Mouse (Mus musculus) MEL (cell line): ENCODE data around the gene Rnf169.

Source experiments
- BHLHE40 ChIP-seq: IDR thresholded peaks from 2 replicates; pipeline ENCODE4 v1.6.1; 2012; ENCODE audit warnings: low read depth, mild to moderate bottlenecking, inconsistent platforms, low read length, improper control_type of control experiment, borderline replicate concordance
- CHD2 ChIP-seq: IDR thresholded peaks from 2 replicates; pipeline ENCODE4 v1.6.1; 2011; ENCODE audit warnings: low read length, improper control_type of control experiment
- CTCF ChIP-seq, 3 experiments: IDR thresholded peaks in 2 of 3; conservative IDR thresholded peaks in 1 of 3; 2 replicates each; pipeline ENCODE4 v1.5.1; 2011 to 2012; ENCODE audit warnings: low read length in 3 of 3, low read depth in 2 of 3, mild to moderate bottlenecking in 2 of 3, improper control_type of control experiment in 1 of 3, inconsistent platforms in 1 of 3, mixed read lengths in 1 of 3, moderate library complexity in 1 of 3; ENCODE audit not compliant: control insufficient read depth in 1 of 3, insufficient read depth in 1 of 3, poor library complexity in 1 of 3, severe bottlenecking in 1 of 3
- ELF1 ChIP-seq: IDR thresholded peaks from 2 replicates; pipeline ENCODE4 v1.6.1; 2014; ENCODE audit warnings: low read depth, mild to moderate bottlenecking, inconsistent platforms, low read length, improper control_type of control experiment, moderate library complexity
- EP300 ChIP-seq, 2 experiments: IDR thresholded peaks; 2 replicates each; pipeline ENCODE4 v1.6.1; 2011; ENCODE audit warnings: improper control_type of control experiment in 2 of 2, low read length in 2 of 2, low read depth in 1 of 2, mild to moderate bottlenecking in 1 of 2
- GABPA ChIP-seq: IDR thresholded peaks from 2 replicates; pipeline ENCODE4 v1.6.1; 2012; ENCODE audit warnings: low read depth, mild to moderate bottlenecking, inconsistent platforms, low read length, improper control_type of control experiment, moderate library complexity
- GATA1 ChIP-seq: IDR thresholded peaks from 2 replicates; pipeline ENCODE4 v1.6.1; 2011; ENCODE audit warnings: low read depth, low read length, improper control_type of control experiment
- MYB ChIP-seq: IDR thresholded peaks from 2 replicates; pipeline ENCODE4 v1.6.1; 2011; ENCODE audit warnings: mild to moderate bottlenecking, low read depth, low read length, improper control_type of control experiment
- POLR2A ChIP-seq, 2 experiments: IDR thresholded peaks; 2 replicates each; pipeline ENCODE4 v1.6.1; 2011 to 2012; ENCODE audit warnings: low read length in 2 of 2, mild to moderate bottlenecking in 2 of 2, control low read depth in 1 of 2, improper control_type of control experiment in 1 of 2, low read depth in 1 of 2, moderate library complexity in 1 of 2; ENCODE audit not compliant: control insufficient read depth in 1 of 2, insufficient read depth in 1 of 2, poor library complexity in 1 of 2
- RCOR1 ChIP-seq: IDR thresholded peaks from 2 replicates; pipeline ENCODE4 v1.6.1; 2012; ENCODE audit warnings: low read depth, mild to moderate bottlenecking, inconsistent platforms, low read length, improper control_type of control experiment
- SIN3A ChIP-seq: IDR thresholded peaks from 2 replicates; pipeline ENCODE4 v1.6.1; 2012; ENCODE audit warnings: low read length, improper control_type of control experiment, inconsistent platforms
- TCF12 ChIP-seq: IDR thresholded peaks from 2 replicates; pipeline ENCODE4 v1.6.1; 2014; ENCODE audit warnings: low read depth, mild to moderate bottlenecking, inconsistent platforms, low read length, improper control_type of control experiment, moderate library complexity
- USF1 ChIP-seq: IDR thresholded peaks from 2 replicates; pipeline ENCODE4 v1.6.1; 2014; ENCODE audit warnings: low read depth, mild to moderate bottlenecking, inconsistent platforms, low read length, improper control_type of control experiment, moderate library complexity

DNA sequence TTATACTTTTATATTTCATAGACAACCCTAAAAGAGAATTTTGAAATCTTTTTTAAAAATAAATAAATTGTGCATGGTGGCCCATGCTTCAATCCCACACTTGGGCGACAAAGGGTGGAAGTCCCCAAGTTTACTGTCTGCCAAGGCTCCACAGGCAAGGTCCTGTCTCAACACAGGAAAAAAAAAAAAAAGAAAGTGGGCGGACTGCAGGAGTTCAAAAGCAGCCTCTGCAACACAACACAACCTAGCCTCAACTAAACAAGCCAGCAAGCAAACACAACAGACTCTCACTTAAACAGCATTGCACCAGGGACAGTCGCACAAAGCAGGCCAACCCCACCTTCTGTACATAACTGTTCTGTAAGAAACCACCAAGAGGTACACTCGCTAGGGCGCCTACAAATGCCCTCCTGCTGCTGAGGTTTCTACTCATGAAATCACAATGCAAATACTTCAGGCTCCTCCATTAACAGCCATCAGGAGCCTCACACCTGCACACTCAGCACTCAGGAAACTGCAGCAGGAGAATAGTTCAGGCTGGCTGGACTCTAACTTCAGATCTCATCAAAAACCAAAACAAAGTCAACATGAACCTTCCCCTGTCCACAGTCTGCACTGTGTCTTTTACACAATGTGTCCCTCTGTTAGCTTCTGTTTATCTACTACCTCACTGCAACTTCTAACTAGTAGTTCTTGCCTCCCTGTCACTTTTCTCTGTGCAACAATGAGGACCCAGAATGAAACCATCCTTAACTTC is 4.3 kb downstream of the Rnf169 start:
- TF ChIP-seq GATA1 (no peak), CHD2 (no peak), RCOR1 (no peak), CTCF (IDR thresholded peaks at IDR 0.05 in 2 of 3, conservative IDR thresholded peaks at IDR 0.05 in 1 of 3; ENCODE audit: control insufficient read depth in 1 of 3, insufficient read depth in 1 of 3, low read depth in 2 of 3, low read length in 3 of 3, poor library complexity in 1 of 3, severe bottlenecking in 1 of 3) (no peak), EP300 (IDR thresholded peaks at IDR 0.05; ENCODE audit: low read depth in 1 of 2, low read length in 2 of 2) (no peak), BHLHE40 (no peak), MYB (no peak), ELF1 (no peak), TCF12 (no peak), GABPA (no peak), USF1 (no peak), POLR2A (IDR thresholded peaks at IDR 0.05; ENCODE audit: control insufficient read depth in 1 of 2, insufficient read depth in 1 of 2, low read depth in 1 of 2, low read length in 2 of 2, poor library complexity in 1 of 2) (no peak), SIN3A (no peak)
